Mouse (Mus musculus): ENCODE results near the gene Emp1.

Emp1 gene

GRCm38 (mm10) chr6:135417459-135417858 is 55.1 kb downstream of the Emp1 start:
- DNase-seq, result peak; percentile 66

GRCm38 (mm10) chr6:135418223-135418824 is 56.0 kb downstream of the Emp1 start:
- DNase-seq, result peak; percentile 44

- no peak for DNase-seq
Measured at GRCm38 (mm10) chr6:135428246-135428645, 65.9 kb downstream of the Emp1 start.

GRCm38 (mm10) chr6:135429268-135429909 is 67.0 kb downstream of the Emp1 start:
- DNase-seq, result no peak

- DNase-seq, result no peak
Measured at GRCm38 (mm10) chr6:135430441-135430970, 68.2 kb downstream of the Emp1 start.

Data from thymus, postnatal 4 days (tissue).